Mouse (Mus musculus) hindbrain, embryonic 15.5 days (tissue): ENCODE measurements around the gene Gm12248. TPM values are rescaled to one million over a fixed set of nuclear protein-coding genes. Genes with fewer than 3 reads are reported as not detected.

ENCODE experiments used
- polyA plus RNA-seq: library from polyadenylated mRNA; unstranded; fragments of >200 nt; fragmentation: Nextera tagmentation; extraction: Ambion mirVana; gene quantifications from 2 replicates; pipeline ENCODE4 v1.2.1, GENCODE M21; 2015

The Gm12248 gene
- polyA plus RNA-seq, 1 experiment from 2014 or later = 0.16 TPM

Other genes with a start within 250 kb of the Gm12248 start
- gene Larp1, start 84.1 kb downstream of the Gm12248 start, polyA plus RNA-seq = 20.6 and 22.4 TPM in 2 replicates
- 103 and 106 TPM in 2 replicates for gene Cnot8, start 11.0 kb upstream of the Gm12248 start, polyA plus RNA-seq
- gene Gemin5, start 75.4 kb upstream of the Gm12248 start, polyA plus RNA-seq = 13.2 and 17.0 TPM in 2 replicates
- 90.5 and 93.9 TPM in 2 replicates for gene Mrpl22, start 78.5 kb upstream of the Gm12248 start, polyA plus RNA-seq
- gene Igtp, start 106.4 kb upstream of the Gm12248 start, polyA plus RNA-seq = 2.2 and 3.3 TPM in 2 replicates
- 1.3 and 1.8 TPM in 2 replicates for gene Irgm2, start 106.5 kb upstream of the Gm12248 start, polyA plus RNA-seq
- not detected in 2 replicates for gene 4930438A08Rik, start 181.7 kb upstream of the Gm12248 start, polyA plus RNA-seq
- 30.2 and 30.8 TPM in 2 replicates for gene Zfp692, start 213.9 kb upstream of the Gm12248 start, polyA plus RNA-seq
- 37.5 and 39.4 TPM in 2 replicates for gene Zfp672, start 237.2 kb upstream of the Gm12248 start, polyA plus RNA-seq
- gene Sh3bp5l, start 237.6 kb upstream of the Gm12248 start, polyA plus RNA-seq = 48.4 and 51.9 TPM in 2 replicates